Mouse (Mus musculus): ENCODE data around the gene Stard10. TPM values are rescaled to one million over a fixed set of nuclear protein-coding genes. Genes with fewer than 3 reads are reported as not detected.

Gene Stard10
- total and polyA plus RNA-seq, 2 experiments: 846 to 1,131 TPM

- peaks cover 6% of the 10 kb centered on the region; the same call in 1 of the 2 replicates for H3K36me3 ChIP-seq (ENCODE audit: control insufficient read depth, insufficient read depth, low read length)
- TF ChIP-seq CTCF (IDR thresholded peaks at IDR 0.05; ENCODE audit: low read depth, low read length): no peak
- no peak for TF ChIP-seq POLR2A (IDR thresholded peaks at IDR 0.05; ENCODE audit: extremely low read depth, insufficient read depth, low read length)
- peak overlapping the region; percentile 19 for H3K9ac ChIP-seq (ENCODE audit: low read depth, low read length)
- no peak for DNase-seq (ENCODE audit: extremely low read depth, low read depth, low spot score)
- 63% methylated on average over 10 of the region's 10 CpGs for WGBS
- H3K79me2 ChIP-seq (ENCODE audit: control insufficient read depth, insufficient read depth, low read length): peaks cover 4% of the 10 kb centered on the region; the same call in 1 of the 2 replicates
- H3K27ac ChIP-seq (replicated peaks; ENCODE audit: insufficient read depth, low read depth, low read length): peak overlapping the region; percentile 18; the same call in 1 of the 2 replicates
- peaks cover 10% of the 10 kb centered on the region; the same call in 1 of the 2 replicates for H3K4me1 ChIP-seq (ENCODE audit: control insufficient read depth, insufficient read depth, low read length)
- no peak overlapping the region; the same call in 1 of the 2 replicates for H3K4me3 ChIP-seq (ENCODE audit: insufficient read depth, low read depth, low read length)
- no peaks in the 10 kb centered on the region for H3K27me3 ChIP-seq (ENCODE audit: control insufficient read depth, insufficient read depth, low read length)
These were observed 68.0 kb downstream of the Stard10 start for GRCm38 (mm10) chr7:101384931-101385330.

DNA sequence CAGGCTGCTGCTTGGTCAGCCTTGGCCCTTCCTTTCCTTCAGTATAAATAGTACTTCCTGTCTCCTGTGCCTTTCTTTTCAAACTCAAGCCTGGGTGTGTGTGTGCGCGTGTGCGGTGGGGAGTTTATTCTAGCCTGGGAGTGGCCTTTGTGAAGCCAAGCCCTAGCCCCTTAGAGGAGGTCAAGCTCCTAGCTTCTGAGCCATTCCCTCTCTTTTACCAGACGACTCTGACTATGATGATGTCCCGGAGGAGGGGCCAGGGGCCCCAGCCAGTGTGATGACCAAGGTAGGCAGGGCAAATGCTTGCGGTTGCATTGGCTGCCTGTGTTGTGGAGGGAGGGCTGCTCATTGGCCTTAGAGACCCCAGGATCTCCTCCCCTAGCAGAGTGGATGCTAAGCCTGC, 68.4 kb downstream of the Stard10 start:
- H3K79me2 ChIP-seq (ENCODE audit: control insufficient read depth, insufficient read depth, low read length): peaks cover 4% of the 10 kb centered on the region; the same call in 1 of the 2 replicates
- H3K36me3 ChIP-seq (ENCODE audit: control insufficient read depth, insufficient read depth, low read length): peaks cover 9% of the 10 kb centered on the region; the same call in 1 of the 2 replicates
- 0 out of 2 replicates have a peak overlapping the region, but pooled peaks have one; percentile 8 for H3K4me3 ChIP-seq (ENCODE audit: insufficient read depth, low read depth, low read length)
- H3K27me3 ChIP-seq (ENCODE audit: control insufficient read depth, insufficient read depth, low read length): no peaks in the 10 kb centered on the region
- peaks cover 8% of the 10 kb centered on the region; the same call in 1 of the 2 replicates for H3K4me1 ChIP-seq (ENCODE audit: control insufficient read depth, insufficient read depth, low read length)
- peak; percentile 17 for DNase-seq (ENCODE audit: extremely low read depth, low read depth, low spot score)
- TF ChIP-seq CTCF (IDR thresholded peaks at IDR 0.05; ENCODE audit: low read depth, low read length) (no peak), POLR2A (IDR thresholded peaks at IDR 0.05; ENCODE audit: extremely low read depth, insufficient read depth, low read length) (0 out of 2 replicates have a peak, but pooled peaks have one; percentile 5)
- H3K9ac ChIP-seq (ENCODE audit: low read depth, low read length): no peak overlapping the region
- no peak overlapping the region for H3K27ac ChIP-seq (replicated peaks; ENCODE audit: insufficient read depth, low read depth, low read length)
- WGBS: 65% methylated on average over 6 of the region's 6 CpGs

DNA sequence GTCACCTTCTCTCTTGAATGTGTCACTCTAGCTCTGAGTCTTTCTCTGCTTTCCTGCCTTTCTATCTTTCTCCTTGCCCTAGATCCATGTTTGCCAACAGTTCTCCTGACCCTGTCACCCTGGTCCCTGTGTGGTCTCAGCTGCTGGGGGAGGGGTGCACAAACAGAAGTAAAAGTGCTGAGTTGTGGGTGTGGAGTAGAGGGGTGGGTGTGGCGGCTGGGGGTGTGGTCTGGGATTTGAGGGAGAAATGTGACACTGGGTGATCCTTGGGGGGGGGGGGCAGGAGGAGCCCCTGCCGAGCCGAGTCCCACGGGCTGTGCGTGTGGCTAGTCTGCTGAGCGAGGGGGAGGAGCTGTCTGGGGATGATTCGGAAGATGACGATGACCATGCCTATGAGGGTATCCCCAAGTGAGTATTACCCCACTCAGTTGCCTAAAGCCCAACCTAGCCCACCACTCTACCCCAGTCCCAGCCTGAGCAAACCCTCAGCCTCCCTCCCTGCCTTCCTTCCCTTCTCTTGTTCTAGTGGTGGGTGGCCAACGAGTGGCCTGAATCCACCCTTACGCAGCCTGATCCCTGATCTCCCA, 69.1 kb downstream of the Stard10 start:
- Histone ChIP-seq H3K36me3 (ENCODE audit: control insufficient read depth, insufficient read depth, low read length) (peaks cover 13% of the 10 kb centered on the region; the same call in 1 of the 2 replicates), H3K27me3 (ENCODE audit: control insufficient read depth, insufficient read depth, low read length) (no peaks in the 10 kb centered on the region), H3K4me1 (ENCODE audit: control insufficient read depth, insufficient read depth, low read length) (peaks cover 8% of the 10 kb centered on the region; the same call in 1 of the 2 replicates), H3K79me2 (ENCODE audit: control insufficient read depth, insufficient read depth, low read length) (peaks cover 4% of the 10 kb centered on the region; the same call in 1 of the 2 replicates), H3K27ac (replicated peaks; ENCODE audit: insufficient read depth, low read depth, low read length) (no peak overlapping the region), H3K4me3 (ENCODE audit: insufficient read depth, low read depth, low read length) (no peak overlapping the region), H3K9ac (ENCODE audit: low read depth, low read length) (no peak overlapping the region)
- TF ChIP-seq CTCF (IDR thresholded peaks at IDR 0.05; ENCODE audit: low read depth, low read length) (no peak), POLR2A (IDR thresholded peaks at IDR 0.05; ENCODE audit: extremely low read depth, insufficient read depth, low read length) (no peak)
- 80% methylated on average over 10 of the region's 10 CpGs for WGBS
- no peak for DNase-seq (ENCODE audit: extremely low read depth, low read depth, low spot score)

- H3K27me3 ChIP-seq (ENCODE audit: control insufficient read depth, insufficient read depth, low read length): no peaks in the 10 kb centered on the region
- TF ChIP-seq CTCF (IDR thresholded peaks at IDR 0.05; ENCODE audit: low read depth, low read length) (no peak), POLR2A (IDR thresholded peaks at IDR 0.05; ENCODE audit: extremely low read depth, insufficient read depth, low read length) (no peak)
- no peak for DNase-seq (ENCODE audit: extremely low read depth, low read depth, low spot score)
- H3K79me2 ChIP-seq (ENCODE audit: control insufficient read depth, insufficient read depth, low read length): no peaks in the 10 kb centered on the region
- H3K4me3 ChIP-seq (ENCODE audit: insufficient read depth, low read depth, low read length): no peak overlapping the region
- H3K4me1 ChIP-seq (ENCODE audit: control insufficient read depth, insufficient read depth, low read length): no peaks in the 10 kb centered on the region
- 84% methylated on average over 6 of the region's 6 CpGs for WGBS
- H3K27ac ChIP-seq (replicated peaks; ENCODE audit: insufficient read depth, low read depth, low read length): no peak overlapping the region
- H3K36me3 ChIP-seq (ENCODE audit: control insufficient read depth, insufficient read depth, low read length): peaks cover 15% of the 10 kb centered on the region; the same call in 1 of the 2 replicates
- no peak overlapping the region for H3K9ac ChIP-seq (ENCODE audit: low read depth, low read length)
These were observed 72.4 kb downstream of the Stard10 start for GRCm38 (mm10) chr7:101389256-101389655.

DNA sequence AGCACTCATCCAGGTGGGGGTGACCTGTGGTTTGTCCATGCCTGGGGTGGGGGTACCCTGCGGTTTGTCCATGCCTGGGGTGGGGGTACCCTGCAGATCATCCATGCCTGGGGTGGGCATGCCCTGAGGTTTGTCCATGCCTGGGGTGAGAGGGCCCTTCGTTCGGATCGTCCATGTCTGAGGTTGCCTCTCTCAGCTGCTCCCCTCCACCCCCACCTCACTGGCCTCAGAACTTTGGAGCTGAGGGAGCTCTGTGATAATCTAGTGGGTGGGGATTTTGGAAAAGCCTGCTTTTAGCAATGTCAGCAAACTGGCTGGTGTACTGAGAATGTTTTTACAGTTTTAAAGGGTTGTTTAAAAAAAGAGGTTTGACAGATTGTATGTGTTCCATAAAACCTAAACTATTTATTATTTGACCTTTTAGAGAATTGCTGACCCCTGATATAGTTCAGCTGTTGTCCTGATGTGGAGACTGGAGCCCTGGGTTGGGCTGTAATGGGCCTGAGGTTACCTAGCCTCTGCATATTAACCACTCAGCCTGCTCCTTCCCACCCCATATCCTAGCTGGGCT, 75.1 kb downstream of the Stard10 start:
- H3K79me2 ChIP-seq (ENCODE audit: control insufficient read depth, insufficient read depth, low read length): no peaks in the 10 kb centered on the region
- H3K4me1 ChIP-seq (ENCODE audit: control insufficient read depth, insufficient read depth, low read length): no peaks in the 10 kb centered on the region
- 81% methylated on average over 4 of the region's 4 CpGs for WGBS
- H3K36me3 ChIP-seq (ENCODE audit: control insufficient read depth, insufficient read depth, low read length): peaks cover 22% of the 10 kb centered on the region; the same call in 1 of the 2 replicates
- H3K4me3 ChIP-seq (ENCODE audit: insufficient read depth, low read depth, low read length): no peak overlapping the region
- H3K27ac ChIP-seq (replicated peaks; ENCODE audit: insufficient read depth, low read depth, low read length): no peak overlapping the region
- no peak for DNase-seq (ENCODE audit: extremely low read depth, low read depth, low spot score)
- TF ChIP-seq POLR2A (IDR thresholded peaks at IDR 0.05; ENCODE audit: extremely low read depth, insufficient read depth, low read length): no peak
- TF ChIP-seq CTCF (IDR thresholded peaks at IDR 0.05; ENCODE audit: low read depth, low read length): no peak
- no peak overlapping the region for H3K9ac ChIP-seq (ENCODE audit: low read depth, low read length)
- H3K27me3 ChIP-seq (ENCODE audit: control insufficient read depth, insufficient read depth, low read length): no peaks in the 10 kb centered on the region

Data from liver, adult 2 months (tissue).